Mouse (Mus musculus) left cerebral cortex, postnatal 10 days (tissue): ENCODE data around the gene Kcnip1. TPM values are rescaled to one million over a fixed set of nuclear protein-coding genes. Genes with fewer than 3 reads are reported as not detected.

Experiments
- DNase-seq, 2 experiments: peaks; one replicate each; pipeline ENCODE4 v3.0.0; 2021 to 2022; ENCODE audit warnings: low spot score in 2 of 2, mixed read lengths in 1 of 2; ENCODE audit errors: extremely low spot score in 1 of 2
- intact Hi-C: fragments of 180-260 bp; cut with DNase I; formaldehyde crosslinking; loops from one replicate; pipeline ENCODE4 v1.15.1; 2025
- total RNA-seq, 2 experiments: library from RNA; stranded (reverse); gene quantifications; 2 replicates each; pipeline ENCODE4 v1.2.3; 2021

Kcnip1 gene
- total RNA-seq: 10 to 100 TPM; 43.7 to 45.5 TPM

DNA sequence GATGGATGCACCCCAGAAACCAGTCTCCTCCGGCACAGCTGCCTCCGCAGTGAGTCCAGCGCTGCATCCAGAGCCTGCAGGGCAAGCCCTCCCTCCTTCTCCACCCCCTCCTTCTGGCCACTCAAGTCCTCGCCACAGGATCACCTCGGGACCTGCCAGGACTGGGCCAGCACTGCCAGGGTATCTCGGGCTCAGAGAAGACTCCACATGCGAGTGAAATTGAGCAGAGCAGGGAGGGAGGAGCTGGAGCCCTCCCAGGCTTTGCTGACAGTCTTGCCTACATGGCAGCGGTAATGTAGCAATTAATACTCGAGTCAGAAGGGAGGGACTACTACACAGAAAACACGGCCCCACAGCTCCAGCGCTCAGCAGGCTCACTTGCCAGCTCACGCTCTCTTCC is at the start of gene Kcnip1:
Gene Kcnip1, minus strand, starts transcription at position 215 of the 400 bp plus-strand sequence.
- intact Hi-C loops: no loop called here
- DNase-seq: peak in 1 of 2 experiments; percentile 31

DNA sequence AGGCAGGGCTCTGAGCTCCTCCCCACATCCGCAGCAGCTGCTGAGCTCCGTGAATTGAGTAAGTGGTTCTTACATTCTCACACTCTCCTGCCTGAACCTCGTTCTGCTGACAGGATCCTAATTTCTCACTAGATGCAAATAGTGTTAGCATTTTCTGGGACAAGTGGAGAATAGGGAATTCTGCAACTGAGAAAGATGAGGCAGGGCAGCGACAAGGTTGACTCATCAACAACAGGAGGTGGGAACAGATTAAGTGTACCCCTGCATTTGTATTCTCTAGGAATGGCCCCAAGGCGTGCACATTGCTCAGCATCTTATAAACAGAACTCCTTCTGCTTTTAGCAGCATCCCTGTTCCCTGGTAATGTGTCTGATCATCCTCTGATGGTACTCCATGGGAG is 47.1 kb upstream of the Kcnip1 start:
- DNase-seq: no peak
- intact Hi-C loops: no loop called here

DNA sequence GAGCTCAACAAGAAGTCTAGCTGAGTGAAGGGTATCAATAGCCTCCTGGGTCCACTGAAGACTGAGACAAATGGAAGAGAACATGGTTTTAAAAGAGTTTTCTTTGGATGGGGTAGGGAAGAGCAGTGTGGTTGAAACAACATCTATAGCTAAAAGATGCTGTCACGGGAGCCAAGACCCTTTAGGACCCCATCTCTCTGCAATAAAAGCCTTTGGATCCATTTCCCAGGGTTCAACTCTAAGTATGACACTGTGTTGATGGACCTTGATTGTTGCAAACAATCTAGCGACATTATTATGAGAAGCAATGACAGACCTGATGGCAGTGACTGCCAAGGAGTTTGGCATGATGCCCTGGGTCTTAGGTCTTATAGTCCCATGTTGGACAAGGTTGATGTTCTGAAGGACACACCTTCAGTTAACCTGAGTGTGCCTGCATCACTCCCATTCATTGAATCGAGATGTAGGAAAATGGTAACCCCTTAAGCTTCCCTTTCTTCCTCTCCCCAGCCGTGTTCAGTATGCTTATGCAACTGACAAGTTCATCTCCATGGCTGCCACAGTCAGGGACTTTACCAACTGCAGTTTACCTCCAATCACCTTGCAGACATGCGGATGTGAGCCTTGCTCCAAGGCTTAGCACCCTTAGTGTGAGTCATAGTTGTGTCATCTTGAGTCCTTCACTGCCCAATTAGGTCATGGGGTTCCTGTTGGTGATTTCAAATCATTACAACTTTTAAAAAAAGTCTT is 43.1 kb upstream of the Kcnip1 start:
- DNase-seq: no peak
- intact Hi-C loops: no loop called here

GRCm38 (mm10) chr11:34034794-34035193 is 41.8 kb upstream of the Kcnip1 start:
- intact Hi-C loops: no loop called here
- DNase-seq: no peak

DNA sequence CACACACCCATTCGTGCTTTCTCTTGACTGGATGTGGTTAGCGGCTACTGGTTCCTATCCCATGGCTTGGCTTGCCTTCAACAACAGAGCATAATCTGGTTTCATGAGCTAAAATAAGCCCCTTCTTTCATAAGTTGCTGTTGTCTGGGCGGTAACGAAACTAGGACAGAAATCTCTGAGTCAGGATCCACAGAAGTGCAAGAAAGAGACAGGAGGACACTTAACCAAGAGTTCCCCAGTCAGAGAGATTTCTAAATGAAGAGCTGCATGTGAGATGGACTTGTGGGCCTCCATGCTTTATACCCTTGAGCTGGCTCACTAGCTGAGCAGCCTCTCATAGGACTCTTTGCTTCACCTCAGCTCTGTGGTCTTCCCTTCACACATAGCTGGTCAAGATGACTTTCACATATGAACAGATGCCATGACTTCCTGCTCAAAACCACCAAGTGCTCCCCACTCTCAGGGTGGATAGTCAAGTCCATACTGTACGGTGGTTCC is 41.1 kb upstream of the Kcnip1 start:
- DNase-seq: no peak

DNA sequence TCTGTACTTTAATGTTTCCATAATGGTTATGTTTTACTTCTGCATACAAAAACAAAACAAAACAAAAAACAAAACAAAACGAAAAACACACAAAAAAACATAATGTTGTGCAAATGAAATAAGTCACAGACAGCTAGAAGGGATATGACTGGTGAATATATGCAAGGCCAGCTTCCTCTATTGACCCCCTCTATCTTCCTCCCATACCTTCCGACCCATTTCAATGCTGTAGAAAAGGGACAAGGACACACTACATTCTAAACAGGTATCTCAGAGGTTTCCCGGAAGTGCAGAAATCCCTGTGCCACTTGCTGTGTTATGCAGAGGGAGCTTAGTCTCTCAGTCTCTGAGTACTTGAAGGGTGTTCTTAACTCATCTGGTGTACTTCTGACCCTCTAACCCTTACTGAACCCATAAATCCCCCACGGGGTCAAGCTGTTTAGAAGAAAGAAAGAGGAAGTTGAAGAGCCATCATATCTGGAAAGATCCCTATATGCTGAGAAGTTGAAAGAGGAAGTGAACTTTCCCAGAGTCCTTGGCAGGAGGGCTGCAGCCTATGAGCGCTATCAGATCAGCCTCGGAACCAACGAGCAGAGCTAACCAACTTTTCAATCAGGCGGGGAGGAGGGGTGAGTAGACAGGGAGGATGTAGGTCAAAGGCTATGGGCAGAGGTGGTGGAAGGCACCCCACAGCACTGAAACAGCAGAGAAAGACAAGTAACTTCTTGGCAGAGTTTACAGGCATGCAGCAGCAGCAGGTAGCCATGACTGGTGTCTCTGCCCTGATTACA is 38.3 kb upstream of the Kcnip1 start:
- intact Hi-C loops: no loop called here

More for the DNA sequence above, 41.1 kb upstream of the Kcnip1 start:
- intact Hi-C loops: no loop called here

DNA sequence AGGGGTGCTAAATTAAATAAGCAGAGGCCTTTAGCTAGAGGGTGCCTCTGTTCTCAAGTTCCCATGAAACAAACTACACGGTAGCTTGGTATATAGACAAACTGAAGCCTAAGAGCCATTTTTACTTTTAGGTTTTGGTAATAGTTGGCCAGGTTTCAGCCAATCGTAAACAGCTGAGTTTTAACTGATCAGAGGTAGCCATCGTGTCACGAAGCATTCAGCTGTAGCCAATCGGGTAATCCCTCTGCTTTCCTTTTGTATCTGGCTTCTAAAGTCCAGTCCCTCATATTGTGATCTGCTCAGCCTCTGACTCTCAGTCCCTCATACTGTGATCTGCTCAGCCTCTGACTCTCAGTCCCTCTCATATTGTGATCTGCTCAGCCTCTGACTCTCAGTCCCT is 36.7 kb upstream of the Kcnip1 start:
- intact Hi-C loops: no loop called here
- no peak for DNase-seq

More for the DNA sequence above, 38.3 kb upstream of the Kcnip1 start:
- peak in 1 of 2 experiments; percentile 49 for DNase-seq

DNA sequence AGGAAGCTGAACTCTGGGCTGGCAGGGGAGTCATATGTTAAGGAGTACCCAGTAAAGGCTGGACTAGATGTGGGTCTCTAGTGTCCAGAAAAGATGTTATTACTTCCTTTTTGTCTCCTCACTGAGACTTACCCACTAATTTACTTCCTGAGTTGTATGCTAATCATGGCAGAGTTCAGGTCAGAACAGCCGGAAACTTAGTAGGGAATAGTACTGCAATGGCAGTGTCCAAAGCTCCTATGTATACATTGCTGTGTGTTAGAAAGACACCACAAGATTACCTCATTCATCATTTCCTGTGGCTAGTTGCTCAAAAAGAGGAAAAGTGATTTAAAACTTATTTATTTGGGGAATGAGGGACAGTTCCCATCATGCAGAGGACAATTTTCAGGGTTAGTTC is 32.1 kb upstream of the Kcnip1 start:
- intact Hi-C loops: no loop called here
- no peak for DNase-seq

- intact Hi-C loops: no loop called here
- no peak for DNase-seq
Measured at GRCm38 (mm10) chr11:34012007-34012652, 19.2 kb upstream of the Kcnip1 start.

DNA sequence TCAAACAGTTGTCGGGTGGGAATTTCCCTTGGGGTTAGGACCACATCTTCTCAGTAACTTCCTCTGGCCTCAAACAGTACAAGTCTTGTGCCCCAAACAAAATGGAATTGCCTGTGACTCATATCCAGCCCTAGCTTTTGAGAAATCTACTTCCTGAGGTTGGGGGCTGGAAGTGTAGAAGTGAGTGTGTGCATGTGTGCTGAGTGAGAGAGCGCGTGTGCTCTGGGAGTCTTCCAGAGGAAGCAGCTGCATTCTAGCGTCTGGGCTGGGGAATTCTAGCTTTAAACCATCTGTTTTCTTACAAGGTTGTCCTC is 17.9 kb upstream of the Kcnip1 start:
- intact Hi-C loops: no loop called here
- DNase-seq: peak in 1 of 2 experiments; percentile 37

DNA sequence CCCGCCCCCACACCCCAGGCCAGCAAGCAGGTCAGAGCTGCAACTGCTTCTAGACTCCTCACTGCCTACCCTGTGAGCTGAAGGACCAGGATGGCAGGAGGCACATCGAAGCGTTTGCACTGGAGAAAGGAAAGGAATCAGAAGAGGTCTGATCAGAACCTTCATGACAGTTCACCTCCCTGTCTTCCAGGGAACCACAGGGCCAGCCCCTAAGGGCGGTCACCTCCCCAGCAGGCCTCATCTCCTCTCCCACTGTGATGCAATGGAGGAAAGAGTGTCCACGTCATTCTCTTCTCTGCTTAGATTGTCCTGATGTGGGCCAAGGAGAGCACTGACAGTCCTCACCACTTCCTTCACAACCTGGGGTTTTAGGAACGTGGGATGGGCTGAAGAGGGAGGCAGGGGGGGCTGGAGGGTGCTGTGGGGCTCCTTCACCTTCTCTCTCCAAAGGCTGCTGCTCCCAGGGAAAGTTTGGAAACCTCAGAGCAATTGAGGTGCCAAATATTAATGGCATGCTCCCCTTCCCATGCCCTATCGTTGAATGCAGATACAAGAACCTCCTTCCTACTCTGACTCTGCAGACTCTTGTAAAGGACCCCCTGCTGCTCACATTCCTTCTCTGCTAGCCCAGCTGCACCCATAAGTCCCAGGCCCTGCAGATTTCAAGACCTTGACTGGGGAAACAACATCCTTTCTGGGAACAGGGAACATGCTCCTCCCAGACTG is 17.3 kb upstream of the Kcnip1 start:
- peak in 1 of 2 experiments; percentile 43 for DNase-seq
- intact Hi-C loops: no loop called here

GRCm38 (mm10) chr11:34009316-34010087 is 16.6 kb upstream of the Kcnip1 start:
- DNase-seq: peak in 1 of 2 experiments; percentile 40
- intact Hi-C loops: loop anchor here (5.0 kb wide), 1 partner anchor 282 kb away; no protein-coding TSS in a partner anchor

- intact Hi-C loops: loop anchor here (5.0 kb wide), 1 partner anchor 281 kb away; no protein-coding TSS in a partner anchor
- DNase-seq: peak; percentile 49 to 62
Measured at GRCm38 (mm10) chr11:34008702-34009101, 15.8 kb upstream of the Kcnip1 start.

DNA sequence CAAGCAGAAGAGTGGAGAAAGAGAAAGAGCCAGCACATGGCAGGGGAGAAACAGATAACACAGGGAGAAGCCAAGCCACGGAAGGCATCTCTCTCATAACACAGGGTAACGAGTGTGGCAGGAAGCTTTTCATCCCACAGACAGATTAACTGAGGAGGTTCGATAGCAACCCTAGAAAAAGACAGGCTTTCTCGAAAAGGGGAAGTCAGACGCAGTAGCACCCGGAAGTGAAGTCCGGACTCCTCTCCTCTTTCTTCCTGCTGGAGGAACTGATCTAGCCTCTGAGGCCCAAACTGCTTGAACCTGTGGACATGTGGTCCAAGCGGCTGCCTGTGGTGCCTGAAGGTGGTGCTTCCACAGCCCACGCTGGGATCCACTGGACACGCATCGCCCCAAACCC is 15.3 kb upstream of the Kcnip1 start:
- DNase-seq: no peak
- intact Hi-C loops: loop anchor here (5.0 kb wide), 1 partner anchor 281 kb away; no protein-coding TSS in a partner anchor

- DNase-seq: no peak
- intact Hi-C loops: loop anchor here (5.0 kb wide), 1 partner anchor 280 kb away; no protein-coding TSS in a partner anchor
Measured at GRCm38 (mm10) chr11:34007616-34008015, 14.7 kb upstream of the Kcnip1 start.

DNA sequence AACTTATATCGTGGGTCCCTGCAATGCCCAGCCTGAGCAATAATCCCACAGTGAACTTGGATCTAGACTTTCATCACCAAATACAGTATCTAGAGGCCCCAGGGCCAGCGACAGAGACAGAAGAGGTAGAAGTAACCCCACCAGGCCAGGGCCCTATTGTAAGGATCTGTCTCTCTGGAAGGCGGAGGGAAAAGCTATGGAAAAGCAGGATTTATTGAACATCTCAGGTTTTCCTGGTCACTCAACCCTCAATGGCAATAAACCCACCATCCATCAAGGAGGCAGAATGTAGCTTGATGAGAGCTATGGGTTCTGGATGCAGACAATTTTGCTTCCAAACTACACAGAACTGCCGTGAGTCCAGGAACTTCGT is 9.6 kb upstream of the Kcnip1 start:
- intact Hi-C loops: loop anchor here (5.0 kb wide), 1 partner anchor 70 kb away; no protein-coding TSS in a partner anchor
- no peak for DNase-seq

GRCm38 (mm10) chr11:34001938-34002592 is 9.1 kb upstream of the Kcnip1 start:
- intact Hi-C loops: loop anchor here (5.0 kb wide), 1 partner anchor 70 kb away; no protein-coding TSS in a partner anchor
- peak; percentile 16 to 44 for DNase-seq
